8 mouse cellular contexts compared by ENCODE assay signal in genomic region chr2:30967352-30968327, GRCm38 (mm10). TPM values are rescaled to one million over a fixed set of nuclear protein-coding genes. Genes with fewer than 3 reads are reported as not detected.
DNase-seq lines count a peak whose midpoint lies in the region; ATAC-seq lines count a peak whose summit lies in the region.

Tor1a (minus strand) TSS chr2:30967933.

- H3K4me1 ChIP-seq in megakaryocyte, embryonic 14.5 days: peaks cover 43% of the 10 kb centered on the region

- H3K4me3 ChIP-seq in megakaryocyte, embryonic 14.5 days (replicated peaks): peak within 1 kb of the TSS; percentile 100

- DNase-seq in ZHBTc4 (ENCODE audit: low read depth, low spot score): peak; percentile 94
- DNase-seq in gastrocnemius, adult 8-10 months (ENCODE audit: low spot score in 2 of 2): peak; percentile 78 to 79
- DNase-seq in hindlimb bud, embryonic 11.5 days (ENCODE audit: extremely low spot score, low read depth, low spot score): peak; percentile 69
- DNase-seq in left cerebral cortex, adult 8-10 months (ENCODE audit: low spot score in 2 of 2): peak; percentile 83 to 88
- peak; percentile 95 for DNase-seq in right cerebral cortex, postnatal 10 days (ENCODE audit: low spot score in 2 of 2)
- peak; percentile 83 for DNase-seq in urinary bladder, postnatal 25 days (ENCODE audit: low spot score)

- peaks cover 66% of the 10 kb centered on the region for H3K36me3 ChIP-seq in megakaryocyte, embryonic 14.5 days (replicated peaks; ENCODE audit: low read length)

- ATAC-seq in common myeloid progenitor, adult 5-6 weeks (replicated peaks; ENCODE audit: low read depth, poor library complexity, severe bottlenecking): peak; percentile 89

- no peaks in the 10 kb centered on the region for H3K27me3 ChIP-seq in megakaryocyte, embryonic 14.5 days (replicated peaks)

- H3K9me3 ChIP-seq in megakaryocyte, embryonic 14.5 days: no peaks in the 10 kb centered on the region

RNA-seq across cellular contexts. Expression of gene Tor1a, which starts in this region (rescaled TPM):
- 43.6 and 52.2 TPM in 2 replicates for total RNA-seq in common myeloid progenitor, adult 5-6 weeks (2017)
- 1 to 10 TPM; 4.3 to 5.6 (median 4.6) TPM for total RNA-seq in gastrocnemius, adult 8-10 months (2022)
- 10 to 100 TPM; 34.4 to 45.2 (median 37.9) TPM for total RNA-seq in left cerebral cortex, adult 8-10 months (2022)
- polyA plus RNA-seq in megakaryocyte, embryonic 14.5 days (2012; ENCODE audit: insufficient read depth, low replicate concordance): 75.1 and 117 TPM in 2 replicates

Comparison
In these comparisons a context has a peak if more than half of its experiments do, and no peak if none do; other contexts are left out.
1. Peak in every context shown above with its lines: DNase-seq, ATAC-seq and H3K4me3 ChIP-seq.